Mouse (Mus musculus) bone marrow macrophage, adult 2 months (primary cell): ENCODE results near the gene Vat1. TPM values are rescaled to one million over a fixed set of nuclear protein-coding genes. Genes with fewer than 3 reads are reported as not detected.
"Not testable (repeated sequence)": the region's sequence is repeated elsewhere in the genome, so short reads cannot be mapped to it uniquely, and the experiment has no call there.

Experiments used
- H3K27ac ChIP-seq: 2 replicates; pipeline ENCODE4 v1.5.1; 2012; ENCODE audit warnings: low read depth, low read length; ENCODE audit not compliant: insufficient read depth
- H3K4me1 ChIP-seq: 2 replicates; pipeline ENCODE4 v1.6.1; 2012; ENCODE audit warnings: low read length; ENCODE audit not compliant: control insufficient read depth, insufficient read depth
- H3K4me3 ChIP-seq: 2 replicates; pipeline ENCODE4 v1.5.1; 2012; ENCODE audit warnings: mild to moderate bottlenecking, low read length, moderate library complexity; ENCODE audit not compliant: insufficient read depth
- CTCF ChIP-seq: IDR thresholded peaks from 2 replicates; pipeline ENCODE4 v1.5.1; 2012; ENCODE audit warnings: low read depth, mild to moderate bottlenecking, low read length, moderate library complexity
- POLR2A ChIP-seq: IDR thresholded peaks from 2 replicates; pipeline ENCODE4 v1.6.1; 2012; ENCODE audit warnings: mild to moderate bottlenecking, low read depth, low read length, borderline replicate concordance
- polyA plus RNA-seq: library from polyadenylated mRNA; stranded (reverse); fragments of >200 nt; gene quantifications from 2 replicates; pipeline ENCODE4 v1.2.4, GENCODE M21; 2012; ENCODE audit not compliant: missing spikeins, insufficient read depth, insufficient read length

Vat1 gene
- polyA plus RNA-seq, 1 experiment = 202 TPM

GRCm38 (mm10) chr11:101477552-101478211 is 11.7 kb upstream of the Vat1 start:
- Histone ChIP-seq H3K4me3 (no peak overlapping the region), H3K27ac (no peak overlapping the region), H3K4me1 (no peaks in the 10 kb centered on the region)
- TF ChIP-seq POLR2A = no peak

GRCm38 (mm10) chr11:101477194-101477551 is 11.1 kb upstream of the Vat1 start:
- no peak for TF ChIP-seq CTCF
- no peak for TF ChIP-seq POLR2A
- Histone ChIP-seq H3K4me1 (no peaks in the 10 kb centered on the region), H3K4me3 (no peak overlapping the region), H3K27ac (no peak overlapping the region)

GRCm38 (mm10) chr11:101476361-101476760 is 10.3 kb upstream of the Vat1 start:
- H3K27ac ChIP-seq, H3K4me3 ChIP-seq, H3K4me1 ChIP-seq: not testable (repeated sequence)

- no peak overlapping the region for H3K27ac ChIP-seq
- H3K4me1 ChIP-seq = no peaks in the 10 kb centered on the region
- no peak overlapping the region for H3K4me3 ChIP-seq
- TF ChIP-seq CTCF = no peak
- TF ChIP-seq POLR2A = no peak
Measured at GRCm38 (mm10) chr11:101474298-101474697, 8.3 kb upstream of the Vat1 start.

GRCm38 (mm10) chr11:101473686-101474085 is 7.7 kb upstream of the Vat1 start:
- not testable (repeated sequence) for H3K4me3 ChIP-seq, H3K4me1 ChIP-seq, H3K27ac ChIP-seq

GRCm38 (mm10) chr11:101472336-101472735 is 6.3 kb upstream of the Vat1 start:
- TF ChIP-seq POLR2A (no peak), CTCF (no peak)
- no peaks in the 10 kb centered on the region for H3K4me1 ChIP-seq
- H3K27ac ChIP-seq = no peak overlapping the region

GRCm38 (mm10) chr11:101471926-101472325 is 5.9 kb upstream of the Vat1 start:
- Histone ChIP-seq H3K4me1 (0 out of 2 replicates have a peak, but pooled peaks cover 3% of the 10 kb centered on the region), H3K27ac (no peak overlapping the region), H3K4me3 (no peak overlapping the region)
- TF ChIP-seq POLR2A = no peak
- no peak for TF ChIP-seq CTCF

More at GRCm38 (mm10) chr11:101472336-101472735, 6.3 kb upstream of the Vat1 start:
- no peak overlapping the region for H3K4me3 ChIP-seq

- no peak for TF ChIP-seq POLR2A
- Histone ChIP-seq H3K4me3 (no peak overlapping the region), H3K4me1 (0 out of 2 replicates have a peak, but pooled peaks cover 6% of the 10 kb centered on the region), H3K27ac (no peak overlapping the region)
Measured at GRCm38 (mm10) chr11:101470206-101470605, 4.2 kb upstream of the Vat1 start.

- no peak for TF ChIP-seq CTCF
- no peak for TF ChIP-seq POLR2A
- peaks cover 8% of the 10 kb centered on the region for H3K4me1 ChIP-seq
- no peak overlapping the region for H3K27ac ChIP-seq
- H3K4me3 ChIP-seq = no peak overlapping the region
Measured at GRCm38 (mm10) chr11:101469155-101469554, 3.1 kb upstream of the Vat1 start.

- Histone ChIP-seq H3K27ac (no peak overlapping the region), H3K4me3 (no peak overlapping the region; the same call in 1 of the 2 replicates), H3K4me1 (peaks cover 12% of the 10 kb centered on the region)
- TF ChIP-seq POLR2A (no peak), CTCF (no peak)
Measured at GRCm38 (mm10) chr11:101468731-101469130, 2.7 kb upstream of the Vat1 start.

- Histone ChIP-seq H3K27ac (no peak overlapping the region), H3K4me3 (peak overlapping the region; percentile 67), H3K4me1 (peaks cover 16% of the 10 kb centered on the region)
- no peak for TF ChIP-seq CTCF
- TF ChIP-seq POLR2A = no peak
Measured at GRCm38 (mm10) chr11:101468263-101468688, 2.2 kb upstream of the Vat1 start.
